Mouse (Mus musculus) testis, adult 2 months (tissue): Measurements from ENCODE around the gene Mrpl41.

Experiments
- CTCF ChIP-seq: fragments of 200-500 bp; IDR thresholded peaks from 2 replicates; pipeline ENCODE4 v1.5.1; 2012; ENCODE audit warnings: low read depth, mild to moderate bottlenecking, inconsistent platforms, low read length, moderate library complexity; ENCODE audit not compliant: control insufficient read depth, insufficient read depth, insufficient replicate concordance
- POLR2A ChIP-seq: fragments of 200-500 bp; IDR thresholded peaks from 2 replicates; pipeline ENCODE4 v1.6.1; 2012; ENCODE audit warnings: low read depth, mild to moderate bottlenecking, inconsistent platforms, low read length, moderate library complexity; ENCODE audit not compliant: control insufficient read depth

DNA sequence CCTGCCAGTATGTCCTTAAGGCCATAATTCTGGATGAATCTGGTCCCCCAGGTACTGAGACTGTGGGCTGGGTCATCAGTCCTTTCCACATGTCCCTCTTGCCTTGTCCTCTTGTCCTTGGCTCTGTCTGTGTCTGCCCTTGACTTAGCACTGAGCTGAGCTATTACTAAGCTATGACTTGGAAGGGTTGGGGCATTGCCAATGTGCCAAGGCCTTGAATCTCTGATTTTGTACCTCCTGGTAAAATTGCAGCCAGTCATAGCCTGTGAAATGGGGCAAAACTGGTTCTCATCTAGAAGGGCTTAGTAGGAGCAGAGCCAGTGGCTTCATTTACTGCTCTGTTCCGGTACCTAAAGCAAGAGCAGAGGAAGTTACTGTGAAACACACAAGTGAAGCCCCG is 21.6 kb upstream of the Mrpl41 start:
- no peak for TF ChIP-seq CTCF
- TF ChIP-seq POLR2A: no peak
